Comparison of ENCODE assay signal across 10 mouse cellular contexts in the genomic region with DNA sequence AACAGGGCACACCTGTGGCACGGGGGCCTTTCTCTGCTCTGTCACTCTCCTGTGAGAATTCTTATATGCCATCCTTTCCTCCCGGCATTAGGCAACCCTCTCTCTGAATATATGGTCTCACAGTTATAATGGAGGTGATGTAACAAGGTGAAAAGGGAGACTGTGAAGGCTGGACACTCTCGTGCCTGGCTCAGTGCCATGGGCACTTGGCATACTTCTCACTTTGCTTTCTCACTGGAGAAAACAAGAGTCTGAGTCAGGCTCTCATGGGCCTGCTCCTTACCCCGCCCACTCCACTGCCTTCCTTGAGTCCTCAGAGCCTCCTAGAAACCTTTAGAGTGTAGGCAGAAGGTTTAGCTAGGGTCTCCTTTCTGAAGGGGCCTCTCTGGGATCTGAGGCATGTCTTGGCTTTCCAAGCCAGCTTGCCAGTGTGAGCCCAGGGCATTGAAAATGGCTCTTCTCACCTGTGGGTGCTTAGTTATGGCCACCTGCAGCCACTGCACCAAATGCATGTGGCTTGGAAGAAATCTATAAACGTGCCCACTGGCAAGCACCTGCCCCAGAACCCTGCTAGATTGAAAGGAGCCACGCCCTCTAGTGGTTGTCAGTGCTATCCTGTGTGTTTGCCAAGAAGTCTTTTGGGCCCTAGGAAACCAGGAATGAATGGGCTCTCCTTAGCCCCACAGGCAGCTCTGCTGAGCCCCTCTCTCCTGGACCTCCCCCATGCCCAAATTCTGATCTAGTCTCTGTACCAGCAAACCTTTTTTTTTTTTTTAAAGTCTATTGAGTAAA. TPM values are rescaled to one million over a fixed set of nuclear protein-coding genes. Genes with fewer than 3 reads are reported as not detected.
DNase-seq lines count a peak whose midpoint lies in the region; ATAC-seq and TF ChIP-seq lines count a peak whose summit lies in the region.
"Had no signal": no experiment of that assay in that cellular context is flagged by ENCODE, and none has a peak within 500 bp of the region (broad histone marks: within the 10 kb centered on the region; RNA-seq: fewer than 3 reads in every experiment).

No protein-coding gene starts in this region.

- TF ChIP-seq CTCF in C2C12 (IDR thresholded peaks at IDR 0.05; ENCODE audit: control insufficient read depth, insufficient read depth, insufficient read length), result peak; percentile 29
- TF ChIP-seq CTCF in Patski (IDR thresholded peaks at IDR 0.05), result no peak

- in situ Hi-C loops in Patski (cut with MboI; ENCODE audit: low pct_unique_long_range_greater_than_20kb), result no loop called here

- H3ac ChIP-seq in C2C12 (ENCODE audit: control insufficient read depth, insufficient read length, low read depth), result no peak overlapping the region

- H3K79me2 ChIP-seq in C2C12 (ENCODE audit: control insufficient read depth, insufficient read depth), result no peaks in the 10 kb centered on the region

- H3K79me3 ChIP-seq in C2C12 (ENCODE audit: low read depth), result no peaks in the 10 kb centered on the region

- no peaks in the 10 kb centered on the region for H3K36me3 ChIP-seq in hindbrain, embryonic 10.5 days
- no peaks in the 10 kb centered on the region for H3K36me3 ChIP-seq in hindbrain, embryonic 14.5 days (replicated peaks; ENCODE audit: control insufficient read depth, insufficient read depth)
- no peaks in the 10 kb centered on the region for H3K36me3 ChIP-seq in C2C12 (ENCODE audit: control insufficient read depth, insufficient read depth)
- H3K36me3 ChIP-seq: embryonic facial prominence, embryonic 15.5 days; neural tube, embryonic 12.5 days had no signal

- H3K27ac ChIP-seq in hindbrain, embryonic 10.5 days, result no peak overlapping the region
- no peak overlapping the region for H3K27ac ChIP-seq in hindbrain, embryonic 14.5 days
- H3K27ac ChIP-seq: embryonic facial prominence, embryonic 15.5 days; neural tube, embryonic 12.5 days had no signal

- no peak overlapping the region for H3K9ac ChIP-seq in hindbrain, embryonic 14.5 days
- H3K9ac ChIP-seq: embryonic facial prominence, embryonic 15.5 days; neural tube, embryonic 12.5 days had no signal

- peak; percentile 45 for DNase-seq in hindbrain, embryonic 10.5 days (ENCODE audit: low spot score)
- DNase-seq in hindbrain, embryonic 14.5 days (ENCODE audit: low spot score), result no peak
- peak; percentile 73 for DNase-seq in Patski (ENCODE audit: low read depth, low spot score)
- DNase-seq in kidney, postnatal 14 days, result peak; percentile 68
- DNase-seq in thymus, postnatal 0 days (ENCODE audit: low spot score), result peak; percentile 59
- no peak for DNase-seq in frontal cortex, postnatal 10 days (ENCODE audit: low spot score in 2 of 2)
- DNase-seq in layer of hippocampus, adult 9-10 months (ENCODE audit: low spot score), result no peak

- peaks cover 93% of the 10 kb centered on the region for H3K4me1 ChIP-seq in hindbrain, embryonic 10.5 days (replicated peaks)
- peaks cover 48% of the 10 kb centered on the region for H3K4me1 ChIP-seq in hindbrain, embryonic 14.5 days (replicated peaks; ENCODE audit: control insufficient read depth, insufficient read depth, low read length)

- H3K4me3 ChIP-seq in hindbrain, embryonic 10.5 days, result no peak overlapping the region
- H3K4me3 ChIP-seq in hindbrain, embryonic 14.5 days (replicated peaks; ENCODE audit: low read length), result no peak overlapping the region
- no peak overlapping the region for H3K4me3 ChIP-seq in C2C12 (ENCODE audit: insufficient read depth, poor library complexity, severe bottlenecking)
- H3K4me3 ChIP-seq: embryonic facial prominence, embryonic 15.5 days; neural tube, embryonic 12.5 days had no signal

- CTCF ChIA-PET in Patski (lab: Charles Lee), result interaction anchor here (0.6 kb wide), 1 partner anchor 24 kb away, joined by 3 read pairs; no protein-coding TSS in a partner anchor

- POLR2A ChIA-PET in Patski (lab: Charles Lee), result interaction anchor here (0.6 kb wide), 1 partner anchor 26 kb away, joined by 3 read pairs; no protein-coding TSS in a partner anchor

- H3K4me2 ChIP-seq in hindbrain, embryonic 14.5 days (replicated peaks), result no peak overlapping the region
- H3K4me2 ChIP-seq: embryonic facial prominence, embryonic 15.5 days; neural tube, embryonic 12.5 days had no signal

- WGBS in hindbrain, embryonic 10.5 days, result 57% methylated on average over 6 of the region's 6 CpGs
- WGBS in hindbrain, embryonic 14.5 days, result 52% methylated on average over 6 of the region's 6 CpGs

- no peaks in the 10 kb centered on the region for H3K9me3 ChIP-seq in hindbrain, embryonic 10.5 days
- no peaks in the 10 kb centered on the region for H3K9me3 ChIP-seq in hindbrain, embryonic 14.5 days (ENCODE audit: control insufficient read depth, low read length)
- H3K9me3 ChIP-seq: embryonic facial prominence, embryonic 15.5 days; neural tube, embryonic 12.5 days had no signal

- ATAC-seq in hindbrain, embryonic 14.5 days (ENCODE audit: low FRiP score), result no peak
- ATAC-seq in Patski, result peak; percentile 22

- H3K27me3 ChIP-seq in hindbrain, embryonic 10.5 days (ENCODE audit: insufficient read depth, poor library complexity, severe bottlenecking), result peaks cover 82% of the 10 kb centered on the region
- no peaks in the 10 kb centered on the region for H3K27me3 ChIP-seq in hindbrain, embryonic 14.5 days (ENCODE audit: control insufficient read depth, insufficient read depth, low read length)
- no peaks in the 10 kb centered on the region for H3K27me3 ChIP-seq in C2C12 (ENCODE audit: control insufficient read depth, insufficient read depth, insufficient read length)
- H3K27me3 ChIP-seq in Patski, result no peaks in the 10 kb centered on the region
- H3K27me3 ChIP-seq: embryonic facial prominence, embryonic 15.5 days had no signal

TF ChIP-seq in C2C12, 6 proteins besides CTCF, POLR2A, EP300 and RAD21:
- no peak for TF ChIP-seq MYOG (IDR thresholded peaks at IDR 0.05; ENCODE audit: control insufficient read depth, extremely low read depth, insufficient read length)
- no peak for TF ChIP-seq MAX (IDR thresholded peaks at IDR 0.05)
- no peak for TF ChIP-seq USF1 (IDR thresholded peaks at IDR 0.05; ENCODE audit: low read depth)
- no peak for TF ChIP-seq FOSL1 (IDR thresholded peaks at IDR 0.05; ENCODE audit: insufficient read depth, low read length, poor library complexity, severe bottlenecking)
- no peak for TF ChIP-seq CEBPB (IDR thresholded peaks at IDR 0.05; ENCODE audit: low read depth)
- TF ChIP-seq MYOD1 (IDR thresholded peaks at IDR 0.05; ENCODE audit: control insufficient read depth, insufficient read length, low read depth), result no peak

RNA-seq across cellular contexts. Expression of gene Flrt1, which starts 2.8 kb away (rescaled TPM):
- 3.1 and 4.0 TPM in 2 replicates for polyA plus RNA-seq in hindbrain, embryonic 10.5 days (2016; fragmentation: Nextera tagmentation; extraction: Ambion mirVana)
- polyA plus RNA-seq in hindbrain, embryonic 14.5 days (2014; fragmentation: Nextera tagmentation; extraction: Ambion mirVana), result 8.7 and 9.5 TPM in 2 replicates
- polyA plus RNA-seq in C2C12 (2012; fragmentation: generic; extraction: Trizol) (0.08 TPM), Patski (2021) (12.6 TPM)
- 1.3 and 1.5 TPM in 2 replicates for polyA plus RNA-seq in thymus, postnatal 0 days (2015; fragmentation: Nextera tagmentation; extraction: Ambion mirVana)

RNA-seq across cellular contexts. Expression of gene Macrod1, which starts 51.7 kb away (rescaled TPM):
- polyA plus RNA-seq in hindbrain, embryonic 10.5 days (2016; fragmentation: Nextera tagmentation; extraction: Ambion mirVana), result 2.9 and 3.4 TPM in 2 replicates
- 5.2 and 6.9 TPM in 2 replicates for polyA plus RNA-seq in hindbrain, embryonic 14.5 days (2014; fragmentation: Nextera tagmentation; extraction: Ambion mirVana)
- 8.3 TPM for polyA plus RNA-seq in C2C12 (2012; fragmentation: generic; extraction: Trizol)
- polyA plus RNA-seq in Patski (2021), result 33.9 TPM
- polyA plus RNA-seq in thymus, postnatal 0 days (2015; fragmentation: Nextera tagmentation; extraction: Ambion mirVana), result 15.3 and 16.6 TPM in 2 replicates

Comparison
In these comparisons a context has a peak if more than half of its experiments do, and no peak if none do; other contexts are left out.
1. DNase-seq: peak in hindbrain, embryonic 10.5 days (single experiment), Patski (single experiment), kidney, postnatal 14 days (single experiment) and thymus, postnatal 0 days (single experiment); none in hindbrain, embryonic 14.5 days (single experiment), frontal cortex, postnatal 10 days (0 of 2) and layer of hippocampus, adult 9-10 months (single experiment).